Mouse (Mus musculus) lung, embryonic 15.5 days (tissue): ENCODE measurements at regions not wholly inside any gene's neighbourhood (a gene's known extent, or its start where the extent isn't known, plus 50 kb on each side); places are given as distances from the start of the nearest gene placed in this dataset.

Experiments used
- ATAC-seq: fragments of 200-750 bp; cut with Nextera tagmentation; 2 replicates; pipeline ENCODE4 v1.8.0; 2017; ENCODE audit warnings: moderate number of reproducible peaks, borderline replicate concordance; ENCODE audit not compliant: low FRiP score, low TSS enrichment; ENCODE audit errors: extremely low read depth
- H3K27ac ChIP-seq: fragments of 300-500 bp; sonication (generic); 2 replicates; pipeline ENCODE4 v1.5.1; 2015; ENCODE audit warnings: moderate library complexity, mild to moderate bottlenecking, inconsistent platforms
- H3K27me3 ChIP-seq: fragments of 300-500 bp; sonication (generic); 2 replicates; pipeline ENCODE4 v1.6.1; 2015; ENCODE audit warnings: inconsistent platforms
- H3K36me3 ChIP-seq: fragments of 300-500 bp; sonication (generic); 2 replicates; pipeline ENCODE4 v1.6.1; 2015; ENCODE audit warnings: inconsistent platforms
- H3K4me1 ChIP-seq: fragments of 300-500 bp; sonication (generic); 2 replicates; pipeline ENCODE4 v1.6.1; 2015; ENCODE audit warnings: inconsistent platforms
- H3K4me2 ChIP-seq: fragments of 300-500 bp; sonication (generic); 2 replicates; pipeline ENCODE4 v1.6.1; 2015; ENCODE audit warnings: inconsistent platforms, mild to moderate bottlenecking, moderate library complexity
- H3K4me3 ChIP-seq: fragments of 300-500 bp; sonication (generic); 2 replicates; pipeline ENCODE4 v1.5.1; 2015; ENCODE audit warnings: mild to moderate bottlenecking, inconsistent platforms
- H3K9ac ChIP-seq: fragments of 300-500 bp; sonication (generic); 2 replicates; pipeline ENCODE4 v1.6.1; 2015; ENCODE audit warnings: inconsistent platforms
- H3K9me3 ChIP-seq: fragments of 300-500 bp; sonication (generic); 2 replicates; pipeline ENCODE4 v1.6.1; 2016; ENCODE audit warnings: inconsistent platforms
- WGBS: fragments of 180-500 bp; shearing (Covaris S2); methylation state at CpG from one replicate; pipeline ENCODE4 v1.1.7; 2015; 5-methylcytosine and 5-hydroxymethylcytosine counted together

- H3K4me3 ChIP-seq = no peak overlapping the region
- WGBS = 51% methylated on average over 1 of the region's 1 CpGs
- H3K36me3 ChIP-seq = no peaks in the 10 kb centered on the region
- ATAC-seq = no peak
- no peak overlapping the region for H3K27ac ChIP-seq
- no peaks in the 10 kb centered on the region for H3K9me3 ChIP-seq
- no peak overlapping the region for H3K4me2 ChIP-seq
- no peaks in the 10 kb centered on the region for H3K4me1 ChIP-seq
- H3K27me3 ChIP-seq = no peaks in the 10 kb centered on the region
- no peak overlapping the region for H3K9ac ChIP-seq
Measured at GRCm38 (mm10) chr8:17782650-17783049, 1195.4 kb downstream of the Defb40 start.

- H3K9me3 ChIP-seq = no peaks in the 10 kb centered on the region
- H3K36me3 ChIP-seq = no peaks in the 10 kb centered on the region
- no peaks in the 10 kb centered on the region for H3K27me3 ChIP-seq
- no peak overlapping the region for H3K27ac ChIP-seq
- H3K4me3 ChIP-seq = no peak overlapping the region
- no peak overlapping the region for H3K4me2 ChIP-seq
- ATAC-seq = no peak
- H3K9ac ChIP-seq = no peak overlapping the region
- 82% methylated on average over 2 of the region's 2 CpGs for WGBS
- H3K4me1 ChIP-seq = no peaks in the 10 kb centered on the region
Measured at GRCm38 (mm10) chr8:17781559-17782283, 1196.3 kb downstream of the Defb40 start.

GRCm38 (mm10) chr8:17775411-17775810 lies 1202.6 kb downstream of the Defb40 start:
- Histone ChIP-seq H3K36me3 (no peaks in the 10 kb centered on the region), H3K27ac (no peak overlapping the region), H3K9me3 (no peaks in the 10 kb centered on the region), H3K4me1 (no peaks in the 10 kb centered on the region), H3K4me2 (no peak overlapping the region), H3K4me3 (no peak overlapping the region), H3K9ac (no peak overlapping the region), H3K27me3 (no peaks in the 10 kb centered on the region)
- 41% methylated on average over 3 of the region's 3 CpGs for WGBS
- no peak for ATAC-seq

GRCm38 (mm10) chr8:17773311-17773710 lies 1204.7 kb downstream of the Defb40 start:
- ATAC-seq = no peak
- no peak overlapping the region for H3K4me3 ChIP-seq
- no peaks in the 10 kb centered on the region for H3K4me1 ChIP-seq
- 78% methylated on average over 1 of the region's 1 CpGs for WGBS
- no peak overlapping the region for H3K27ac ChIP-seq
- H3K9me3 ChIP-seq = no peaks in the 10 kb centered on the region
- H3K36me3 ChIP-seq = no peaks in the 10 kb centered on the region
- no peak overlapping the region for H3K9ac ChIP-seq
- no peaks in the 10 kb centered on the region for H3K27me3 ChIP-seq
- H3K4me2 ChIP-seq = no peak overlapping the region

- Histone ChIP-seq H3K27me3 (no peaks in the 10 kb centered on the region), H3K27ac (no peak overlapping the region), H3K4me1 (no peaks in the 10 kb centered on the region), H3K36me3 (no peaks in the 10 kb centered on the region), H3K4me3 (no peak overlapping the region), H3K4me2 (no peak overlapping the region), H3K9me3 (no peaks in the 10 kb centered on the region), H3K9ac (no peak overlapping the region)
- WGBS = 78% methylated on average over 5 of the region's 5 CpGs
- no peak for ATAC-seq
Measured at GRCm38 (mm10) chr8:17767441-17768007, 1210.5 kb downstream of the Defb40 start.

GRCm38 (mm10) chr8:17724672-17725071 lies 1253.4 kb downstream of the Defb40 start:
- Histone ChIP-seq H3K4me1 (no peaks in the 10 kb centered on the region), H3K27me3 (no peaks in the 10 kb centered on the region), H3K4me3 (no peak overlapping the region), H3K9me3 (no peaks in the 10 kb centered on the region), H3K9ac (no peak overlapping the region), H3K4me2 (no peak overlapping the region), H3K36me3 (no peaks in the 10 kb centered on the region), H3K27ac (no peak overlapping the region)
- no peak for ATAC-seq
- WGBS = 47% methylated on average over 3 of the region's 3 CpGs

GRCm38 (mm10) chr8:17709162-17709561 lies 1268.9 kb downstream of the Defb40 start:
- peaks cover 3% of the 10 kb centered on the region; the same call in 1 of the 2 replicates for H3K4me1 ChIP-seq
- H3K27ac ChIP-seq = no peak overlapping the region
- no peaks in the 10 kb centered on the region for H3K9me3 ChIP-seq
- no peaks in the 10 kb centered on the region for H3K36me3 ChIP-seq
- H3K4me2 ChIP-seq = no peak overlapping the region
- 24% methylated on average over 1 of the region's 1 CpGs for WGBS
- peak; percentile 52; the same call in 1 of the 2 replicates for ATAC-seq
- no peaks in the 10 kb centered on the region for H3K27me3 ChIP-seq
- no peak overlapping the region for H3K4me3 ChIP-seq
- no peak overlapping the region for H3K9ac ChIP-seq

- Histone ChIP-seq H3K9me3 (no peaks in the 10 kb centered on the region), H3K4me3 (no peak overlapping the region), H3K36me3 (no peaks in the 10 kb centered on the region), H3K4me1 (peaks cover 3% of the 10 kb centered on the region; the same call in 1 of the 2 replicates), H3K27ac (no peak overlapping the region), H3K9ac (no peak overlapping the region), H3K27me3 (no peaks in the 10 kb centered on the region), H3K4me2 (no peak overlapping the region)
- WGBS = 48% methylated on average over 4 of the region's 4 CpGs
- peak; percentile 88; the same call in 1 of the 2 replicates for ATAC-seq
Measured at GRCm38 (mm10) chr8:17708409-17708808, 1269.6 kb downstream of the Defb40 start.

GRCm38 (mm10) chr8:17704289-17704688 lies 1273.8 kb downstream of the Defb40 start:
- Histone ChIP-seq H3K4me1 (peaks cover 2% of the 10 kb centered on the region; the same call in 1 of the 2 replicates), H3K4me3 (no peak overlapping the region), H3K36me3 (no peaks in the 10 kb centered on the region), H3K9ac (no peak overlapping the region), H3K27ac (no peak overlapping the region), H3K9me3 (no peaks in the 10 kb centered on the region), H3K27me3 (no peaks in the 10 kb centered on the region), H3K4me2 (no peak overlapping the region)
- ATAC-seq = no peak
- WGBS = 55% methylated on average over 1 of the region's 1 CpGs

GRCm38 (mm10) chr8:17700362-17700761 lies 1277.7 kb downstream of the Defb40 start:
- Histone ChIP-seq H3K9me3 (no peaks in the 10 kb centered on the region), H3K9ac (no peak overlapping the region), H3K36me3 (no peaks in the 10 kb centered on the region), H3K4me1 (no peaks in the 10 kb centered on the region), H3K4me2 (no peak overlapping the region), H3K27me3 (no peaks in the 10 kb centered on the region), H3K27ac (no peak overlapping the region), H3K4me3 (no peak overlapping the region)
- WGBS = 72% methylated on average over 3 of the region's 3 CpGs
- no peak for ATAC-seq

GRCm38 (mm10) chr8:17690074-17690848 lies 1287.8 kb downstream of the Defb40 start:
- peak overlapping the region; percentile 82 for H3K27ac ChIP-seq
- H3K27me3 ChIP-seq = no peaks in the 10 kb centered on the region
- H3K4me1 ChIP-seq = peaks cover 10% of the 10 kb centered on the region
- no peak overlapping the region for H3K4me3 ChIP-seq
- no peaks in the 10 kb centered on the region for H3K36me3 ChIP-seq
- no peak overlapping the region for H3K4me2 ChIP-seq
- no peaks in the 10 kb centered on the region for H3K9me3 ChIP-seq
- H3K9ac ChIP-seq = no peak overlapping the region
- 25% methylated on average over 4 of the region's 4 CpGs for WGBS
- ATAC-seq = peak; percentile 94

- Histone ChIP-seq H3K9me3 (no peaks in the 10 kb centered on the region), H3K4me2 (no peak overlapping the region), H3K27me3 (no peaks in the 10 kb centered on the region), H3K4me1 (peaks cover 10% of the 10 kb centered on the region), H3K9ac (no peak overlapping the region), H3K36me3 (no peaks in the 10 kb centered on the region), H3K4me3 (no peak overlapping the region), H3K27ac (peak overlapping the region; percentile 15; the same call in 1 of the 2 replicates)
- peak; percentile 62; the same call in 1 of the 2 replicates for ATAC-seq
- WGBS = 45% methylated on average over 3 of the region's 3 CpGs
Measured at GRCm38 (mm10) chr8:17689641-17690040, 1288.4 kb downstream of the Defb40 start.
